Mouse (Mus musculus) liver, adult 2 months (tissue): ENCODE results near the gene Ptbp1.

Experiments used
- CTCF ChIP-seq: fragments of 200-500 bp; IDR thresholded peaks from 2 replicates; pipeline ENCODE4 v1.5.1; 2011; ENCODE audit warnings: low read depth, low read length, control low read depth
- POLR2A ChIP-seq: fragments of 200-500 bp; IDR thresholded peaks from 2 replicates; pipeline ENCODE4 v1.6.1; 2011; ENCODE audit warnings: low read length, control low read depth; ENCODE audit not compliant: insufficient read depth; ENCODE audit errors: extremely low read depth

- no peak for TF ChIP-seq CTCF
- TF ChIP-seq POLR2A = no peak
These were observed 18.6 kb downstream of the Ptbp1 start for GRCm38 (mm10) chr10:79872862-79873261.
